Mouse (Mus musculus) midbrain, embryonic 13.5 days (tissue): ENCODE data around the gene Otub1. TPM values are rescaled to one million over a fixed set of nuclear protein-coding genes. Genes with fewer than 3 reads are reported as not detected.
A peak's percentile ranks its signal among the peaks of the same experiment; 100 is the strongest.

Experiments
- ATAC-seq: fragments of 200-750 bp; cut with Nextera tagmentation; 2 replicates; pipeline ENCODE4 v1.8.0; 2017; ENCODE audit warnings: mild to moderate bottlenecking, moderate TSS enrichment, moderate library complexity
- H3K27ac ChIP-seq: fragments of 300-500 bp; sonication (generic); 2 replicates; pipeline ENCODE4 v1.5.1; 2015; ENCODE audit warnings: inconsistent platforms, mild to moderate bottlenecking, moderate library complexity
- H3K27me3 ChIP-seq: fragments of 300-500 bp; sonication (generic); 2 replicates; pipeline ENCODE4 v1.6.1; 2015; ENCODE audit warnings: mild to moderate bottlenecking, inconsistent platforms
- H3K36me3 ChIP-seq: fragments of 300-500 bp; sonication (generic); 2 replicates; pipeline ENCODE4 v1.6.1; 2015; ENCODE audit warnings: mild to moderate bottlenecking, inconsistent platforms
- H3K4me1 ChIP-seq: fragments of 300-500 bp; sonication (generic); replicated peaks from 2 replicates; pipeline ENCODE4 v1.6.1; 2015; ENCODE audit warnings: inconsistent platforms
- H3K4me2 ChIP-seq: fragments of 300-500 bp; sonication (generic); replicated peaks from 2 replicates; pipeline ENCODE4 v1.6.1; 2015; ENCODE audit warnings: moderate library complexity, mild to moderate bottlenecking, inconsistent platforms
- H3K4me3 ChIP-seq: fragments of 300-500 bp; sonication (generic); replicated peaks from 2 replicates; pipeline ENCODE4 v1.5.1; 2015; ENCODE audit warnings: mild to moderate bottlenecking, inconsistent platforms
- H3K9ac ChIP-seq: fragments of 300-500 bp; sonication (generic); replicated peaks from 2 replicates; pipeline ENCODE4 v1.6.1; 2015; ENCODE audit warnings: mild to moderate bottlenecking, inconsistent platforms
- H3K9me3 ChIP-seq: fragments of 300-500 bp; sonication (generic); 2 replicates; pipeline ENCODE4 v1.6.1; 2016; ENCODE audit warnings: mild to moderate bottlenecking, inconsistent platforms
- WGBS: fragments of 180-500 bp; shearing (Covaris S2); methylation state at CpG from one replicate; pipeline ENCODE4 v1.1.7; 2015; 5-methylcytosine and 5-hydroxymethylcytosine counted together
- polyA plus RNA-seq: library from polyadenylated mRNA; unstranded; fragments of >200 nt; fragmentation: Nextera tagmentation; extraction: Ambion mirVana; gene quantifications from 2 replicates; pipeline ENCODE4 v1.2.1, GENCODE M21; 2015

Otub1 gene
- polyA plus RNA-seq, 1 experiment from 2014 or later, result 247 TPM

GRCm38 (mm10) chr19:7224253-7224652 is 18.1 kb upstream of the Otub1 start:
- Histone ChIP-seq H3K4me1 (no peaks in the 10 kb centered on the region), H3K4me2 (no peak overlapping the region), H3K36me3 (peaks cover 37% of the 10 kb centered on the region), H3K27me3 (no peaks in the 10 kb centered on the region), H3K9me3 (no peaks in the 10 kb centered on the region), H3K4me3 (no peak overlapping the region), H3K9ac (no peak overlapping the region), H3K27ac (no peak overlapping the region)
- no peak for ATAC-seq
- WGBS, result 92% methylated on average over 3 of the region's 3 CpGs

- no peaks in the 10 kb centered on the region for H3K9me3 ChIP-seq
- no peak overlapping the region for H3K4me3 ChIP-seq
- no peak for ATAC-seq
- no peak overlapping the region for H3K4me2 ChIP-seq
- no peak overlapping the region for H3K27ac ChIP-seq
- H3K36me3 ChIP-seq, result peaks cover 29% of the 10 kb centered on the region
- no peaks in the 10 kb centered on the region for H3K27me3 ChIP-seq
- H3K4me1 ChIP-seq, result no peaks in the 10 kb centered on the region
- no peak overlapping the region for H3K9ac ChIP-seq
These were observed 17.4 kb upstream of the Otub1 start for GRCm38 (mm10) chr19:7223488-7223887.

DNA sequence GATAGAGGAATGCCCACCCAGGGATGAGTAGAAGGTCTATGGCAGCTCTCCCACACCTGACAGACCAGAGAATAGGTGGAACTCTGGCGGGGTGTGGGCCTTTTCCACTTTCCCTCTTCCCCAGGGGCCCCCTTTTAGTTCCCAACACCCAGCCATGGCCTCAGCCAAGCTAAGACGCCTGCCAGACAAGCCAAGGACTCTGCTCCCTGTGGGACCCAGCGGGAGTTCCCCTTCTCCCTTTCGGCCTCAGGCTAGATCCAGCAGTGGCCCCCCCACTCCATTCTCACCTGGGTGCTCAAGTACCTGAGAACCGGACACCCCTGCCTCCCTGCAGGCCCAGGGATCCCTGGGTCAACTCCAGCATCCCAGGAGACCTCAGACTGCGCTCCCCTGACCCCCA is 16.1 kb upstream of the Otub1 start:
- H3K36me3 ChIP-seq, result peaks cover 16% of the 10 kb centered on the region

DNA sequence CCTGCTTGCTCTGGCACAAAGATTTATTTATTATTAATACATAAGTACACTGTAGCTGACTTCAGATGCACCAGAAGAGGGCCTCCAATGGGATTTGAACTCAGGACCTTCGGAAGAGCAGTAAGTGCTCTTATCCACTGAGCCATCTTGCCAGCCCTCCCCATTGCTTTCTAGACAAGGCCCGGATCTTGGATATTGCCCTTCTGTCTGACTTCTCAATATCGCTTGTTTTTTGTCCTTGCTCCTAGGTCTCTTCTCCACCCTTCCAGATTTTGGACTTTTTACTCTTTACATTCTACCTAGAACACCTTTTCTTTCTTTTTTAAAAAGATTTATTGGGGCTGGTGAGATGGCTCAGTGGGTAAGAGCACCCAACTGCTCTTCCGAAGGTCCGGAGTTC is 12.6 kb upstream of the Otub1 start:
- Histone ChIP-seq H3K4me3 (no peak overlapping the region), H3K4me1 (peaks cover 36% of the 10 kb centered on the region), H3K4me2 (0 out of 2 replicates have a peak overlapping the region, but pooled peaks have one; percentile 78), H3K36me3 (peaks cover 23% of the 10 kb centered on the region), H3K9me3 (no peaks in the 10 kb centered on the region), H3K27me3 (no peaks in the 10 kb centered on the region), H3K27ac (no peak overlapping the region), H3K9ac (no peak overlapping the region)
- WGBS, result 100% methylated on average over 5 of the region's 5 CpGs
- no peak for ATAC-seq

More for the DNA sequence above, 16.1 kb upstream of the Otub1 start:
- H3K4me2 ChIP-seq, result no peak overlapping the region
- peaks cover 7% of the 10 kb centered on the region for H3K4me1 ChIP-seq
- H3K9me3 ChIP-seq, result no peaks in the 10 kb centered on the region
- no peaks in the 10 kb centered on the region for H3K27me3 ChIP-seq
- WGBS, result 86% methylated on average over 6 of the region's 6 CpGs
- H3K4me3 ChIP-seq, result no peak overlapping the region
- H3K9ac ChIP-seq, result no peak overlapping the region
- ATAC-seq, result no peak
- H3K27ac ChIP-seq, result no peak overlapping the region

- Histone ChIP-seq H3K27me3 (no peaks in the 10 kb centered on the region), H3K27ac (no peak overlapping the region), H3K9ac (peak overlapping the region; percentile 44; the same call in 1 of the 2 replicates), H3K36me3 (peaks cover 30% of the 10 kb centered on the region), H3K4me3 (peak overlapping the region; percentile 82), H3K4me1 (peaks cover 36% of the 10 kb centered on the region), H3K9me3 (no peaks in the 10 kb centered on the region), H3K4me2 (peak overlapping the region; percentile 78)
- 11% methylated on average over 6 of the region's 6 CpGs for WGBS
- peak; percentile 46; the same call in 1 of the 2 replicates for ATAC-seq
These were observed 11.8 kb upstream of the Otub1 start for GRCm38 (mm10) chr19:7217926-7218267.

DNA sequence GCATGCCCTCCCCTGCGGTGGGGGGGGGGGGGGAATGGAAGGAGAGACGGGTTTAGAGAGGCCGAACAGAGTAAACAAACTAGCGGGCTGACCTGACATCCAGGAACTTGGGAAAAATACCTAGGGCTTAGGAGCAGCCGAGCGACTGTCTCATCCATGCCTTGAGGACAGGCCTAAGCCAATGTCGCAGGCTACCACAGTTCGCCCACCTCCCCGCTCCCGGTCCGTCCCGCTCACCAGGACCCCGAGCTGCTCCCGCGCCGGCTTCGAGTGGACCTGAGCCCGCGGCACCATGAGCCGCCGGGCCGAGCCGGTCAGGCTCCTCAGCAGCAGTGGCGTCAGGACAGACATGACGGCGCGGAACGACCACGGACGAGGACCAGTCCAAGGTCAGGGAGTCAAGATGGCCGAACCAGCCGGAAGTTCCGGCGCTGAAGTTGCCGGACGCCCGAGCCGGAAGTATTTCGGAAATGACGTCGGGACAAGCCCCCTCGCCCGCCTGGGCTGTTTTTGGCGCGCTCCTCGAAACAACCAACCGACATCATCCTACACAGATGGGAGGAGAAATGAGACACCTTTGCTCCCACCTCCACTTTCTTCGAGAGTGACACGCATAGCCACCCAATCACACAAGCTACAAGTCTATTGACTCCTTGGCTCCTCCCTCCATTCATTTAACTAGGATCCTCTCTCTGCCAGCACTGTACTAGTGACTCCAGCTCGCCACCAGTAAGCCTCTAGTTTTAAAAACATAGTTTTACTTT is 11.2 kb upstream of the Otub1 start, which contains the start of gene Cox8a:
Cox8a (minus strand) TSS at position 455 of the 764 bp plus-strand sequence.
- H3K9me3 ChIP-seq, result no peaks in the 10 kb centered on the region
- no peaks in the 10 kb centered on the region for H3K27me3 ChIP-seq
- peak within 1 kb of the TSS; percentile 82 for H3K9ac ChIP-seq
- peak within 1 kb of the TSS; percentile 78 for H3K4me2 ChIP-seq
- H3K36me3 ChIP-seq, result peaks cover 31% of the 10 kb centered on the region
- H3K4me3 ChIP-seq, result peak within 1 kb of the TSS; percentile 82
- H3K27ac ChIP-seq, result peak within 1 kb of the TSS; percentile 86
- under 1% methylated on average over 50 of the region's 50 CpGs for WGBS
- ATAC-seq, result peak; percentile 98
- peaks cover 36% of the 10 kb centered on the region for H3K4me1 ChIP-seq

- Histone ChIP-seq H3K9ac (no peak overlapping the region), H3K9me3 (no peaks in the 10 kb centered on the region), H3K4me3 (no peak overlapping the region), H3K4me1 (peaks cover 36% of the 10 kb centered on the region), H3K36me3 (peaks cover 42% of the 10 kb centered on the region), H3K27me3 (no peaks in the 10 kb centered on the region), H3K27ac (no peak overlapping the region), H3K4me2 (no peak overlapping the region)
- ATAC-seq, result no peak
- WGBS, result 90% methylated on average over 5 of the region's 5 CpGs
These were observed 8.4 kb upstream of the Otub1 start for GRCm38 (mm10) chr19:7214484-7214883.

- Histone ChIP-seq H3K36me3 (peaks cover 42% of the 10 kb centered on the region), H3K27ac (no peak overlapping the region), H3K27me3 (no peaks in the 10 kb centered on the region), H3K9me3 (no peaks in the 10 kb centered on the region), H3K4me1 (peaks cover 32% of the 10 kb centered on the region), H3K4me2 (no peak overlapping the region), H3K9ac (no peak overlapping the region), H3K4me3 (no peak overlapping the region)
- no peak for ATAC-seq
- WGBS, result 97% methylated on average over 3 of the region's 3 CpGs
These were observed 6.9 kb upstream of the Otub1 start for GRCm38 (mm10) chr19:7213010-7213409.

DNA sequence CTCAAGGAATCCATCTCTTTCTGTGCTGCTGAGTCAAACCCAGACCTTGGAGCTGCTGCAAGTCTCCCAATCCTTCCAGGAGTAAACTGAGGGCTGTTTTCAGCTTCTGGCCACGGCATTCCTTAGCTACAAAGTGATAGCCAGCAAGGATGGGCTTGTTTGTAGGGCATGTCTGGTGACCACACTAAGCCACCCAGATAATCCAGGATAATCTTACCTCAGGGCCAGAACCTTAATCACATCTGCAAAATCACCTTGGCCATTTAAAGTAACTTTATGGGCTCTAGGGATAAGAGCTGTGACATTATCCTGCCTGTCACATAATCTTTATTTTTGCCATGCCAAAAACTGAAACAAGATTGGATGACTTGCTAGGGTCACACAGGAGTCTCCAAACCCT is 6.1 kb upstream of the Otub1 start:
- Histone ChIP-seq H3K4me2 (no peak overlapping the region), H3K4me1 (peaks cover 28% of the 10 kb centered on the region), H3K9ac (no peak overlapping the region)

DNA sequence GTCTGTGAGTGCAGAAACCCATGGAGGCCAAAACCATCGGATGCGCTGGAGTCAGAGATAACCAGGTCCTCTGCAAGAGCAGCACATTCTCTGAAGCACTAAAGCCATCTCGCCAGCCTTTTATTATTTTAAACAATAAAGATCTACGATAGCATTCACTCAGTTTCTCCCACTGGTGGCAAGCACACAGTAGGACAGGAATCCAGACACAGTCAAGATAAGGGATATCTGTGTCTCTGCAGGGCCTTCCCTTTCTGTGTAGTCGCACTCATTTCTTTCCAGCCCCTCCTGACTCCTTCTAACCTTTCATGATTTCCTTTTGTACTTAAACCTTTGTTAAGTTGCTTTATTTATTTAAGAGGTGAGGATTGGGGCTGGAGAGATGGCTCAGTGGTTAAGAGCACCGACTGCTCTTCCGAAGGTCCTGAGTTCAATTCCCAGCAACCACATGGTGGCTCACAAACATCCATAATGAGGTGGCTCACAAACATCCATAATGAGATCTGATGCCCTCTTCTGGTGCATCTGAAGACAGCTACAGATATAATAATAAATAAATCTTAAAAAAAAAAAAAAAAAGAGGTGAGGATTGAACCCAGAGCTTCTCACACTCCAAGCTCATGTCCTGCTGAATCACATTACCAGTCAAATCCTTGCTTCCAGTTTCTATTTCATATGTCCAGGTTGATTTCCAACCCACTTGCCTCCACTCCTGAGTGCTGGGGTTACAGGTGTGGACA is 4.0 kb upstream of the Otub1 start:
- H3K27ac ChIP-seq, result no peak overlapping the region
- no peak overlapping the region for H3K4me2 ChIP-seq
- H3K27me3 ChIP-seq, result no peaks in the 10 kb centered on the region
- peaks cover 32% of the 10 kb centered on the region for H3K36me3 ChIP-seq
- no peak for ATAC-seq
- H3K9ac ChIP-seq, result no peak overlapping the region
- WGBS, result 88% methylated on average over 7 of the region's 7 CpGs
- no peak overlapping the region for H3K4me3 ChIP-seq
- H3K9me3 ChIP-seq, result no peaks in the 10 kb centered on the region
- H3K4me1 ChIP-seq, result peaks cover 24% of the 10 kb centered on the region

More for the DNA sequence above, 6.1 kb upstream of the Otub1 start:
- Histone ChIP-seq H3K27me3 (no peaks in the 10 kb centered on the region), H3K9me3 (no peaks in the 10 kb centered on the region), H3K4me3 (no peak overlapping the region), H3K27ac (no peak overlapping the region), H3K36me3 (peaks cover 42% of the 10 kb centered on the region)
- WGBS, result 74% methylated on average over 1 of the region's 1 CpGs
- ATAC-seq, result no peak

DNA sequence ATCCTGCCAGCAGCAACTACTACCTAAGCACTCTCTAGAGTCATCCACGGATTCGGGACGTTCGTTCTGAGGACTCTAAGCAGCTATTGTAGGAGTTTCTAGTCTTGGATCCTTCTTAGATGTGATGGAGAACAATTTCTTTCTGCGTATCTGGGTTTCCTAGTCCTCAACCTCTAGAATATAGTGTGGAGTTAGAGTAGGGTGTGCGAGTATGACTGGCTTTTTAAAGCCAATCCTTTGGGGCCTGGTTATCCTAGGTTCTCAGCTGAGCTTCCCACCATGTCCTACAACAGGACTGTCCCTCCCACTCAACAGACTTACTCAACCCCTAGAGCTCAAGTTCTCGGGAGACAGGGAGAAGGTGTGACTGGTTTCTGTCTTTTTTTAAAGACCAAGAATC is 790 bp downstream of the Otub1 start:
- Histone ChIP-seq H3K4me2 (peak overlapping the region; percentile 84), H3K27ac (peak overlapping the region; percentile 95), H3K4me1 (peaks cover 34% of the 10 kb centered on the region), H3K36me3 (peaks cover 35% of the 10 kb centered on the region), H3K27me3 (no peaks in the 10 kb centered on the region), H3K9me3 (no peaks in the 10 kb centered on the region), H3K4me3 (peak overlapping the region; percentile 84), H3K9ac (peak overlapping the region; percentile 89)
- no peak for ATAC-seq
- WGBS, result 33% methylated on average over 7 of the region's 7 CpGs

DNA sequence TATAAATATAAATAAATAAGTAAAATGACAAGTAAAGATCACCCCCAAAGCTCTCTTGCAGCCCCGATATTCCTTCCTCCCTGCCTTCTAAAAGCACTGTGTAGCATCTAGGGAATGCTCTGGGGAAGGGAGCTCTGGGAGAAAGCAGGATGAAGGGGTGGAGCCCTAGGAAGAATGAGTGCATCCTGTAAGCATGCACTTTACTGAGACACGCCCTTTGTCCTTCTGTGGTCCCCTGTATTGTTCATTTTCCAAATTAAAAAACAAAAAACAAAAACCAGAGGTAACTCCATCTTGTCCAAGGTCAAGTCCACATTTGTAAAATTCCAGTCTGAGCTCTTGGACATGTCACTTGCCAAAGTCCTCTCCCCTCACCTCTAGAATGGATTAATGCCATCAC is 1.2 kb downstream of the Otub1 start:
- no peaks in the 10 kb centered on the region for H3K9me3 ChIP-seq
- H3K9ac ChIP-seq, result peak overlapping the region; percentile 89
- H3K36me3 ChIP-seq, result peaks cover 39% of the 10 kb centered on the region
- H3K4me3 ChIP-seq, result peak overlapping the region; percentile 84
- ATAC-seq, result no peak
- WGBS, result 79% methylated on average over 2 of the region's 2 CpGs
- H3K27me3 ChIP-seq, result no peaks in the 10 kb centered on the region
- H3K4me2 ChIP-seq, result peak overlapping the region; percentile 84
- H3K27ac ChIP-seq, result 0 out of 2 replicates have a peak overlapping the region, but pooled peaks have one; percentile 95
- peaks cover 34% of the 10 kb centered on the region for H3K4me1 ChIP-seq
